ENCODE assay signal across 15 mouse cellular contexts in the genomic region with DNA sequence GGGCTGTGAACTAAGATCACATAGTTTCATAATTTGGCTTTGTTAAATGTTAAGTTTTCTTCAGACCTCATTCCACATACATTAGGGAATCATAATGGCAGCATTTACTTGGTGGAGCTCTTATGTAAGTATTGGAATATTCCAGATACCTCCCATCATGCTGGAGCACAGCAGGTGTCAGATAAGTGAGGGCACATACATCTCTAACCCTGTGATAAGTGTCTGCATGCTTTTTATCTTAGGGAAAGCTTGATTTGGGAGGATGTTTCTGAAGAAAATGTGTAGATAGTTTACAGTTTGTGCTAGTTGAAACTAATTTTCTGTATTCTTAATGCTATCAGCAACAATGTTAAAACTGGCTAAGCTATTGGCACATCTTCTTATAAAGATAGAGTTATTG.
"Had no signal": no experiment of that assay in that cellular context is flagged by ENCODE, and none has a peak within 500 bp of the region (broad histone marks: within the 10 kb centered on the region; RNA-seq: fewer than 3 reads in every experiment).

No protein-coding gene starts in this region.

- H3K4me2 ChIP-seq: lung, embryonic 14.5 days; midbrain, embryonic 13.5 days; neural tube, embryonic 15.5 days had no signal

- H3K27me3 ChIP-seq: midbrain, embryonic 13.5 days; neural tube, embryonic 15.5 days had no signal

- H3K9me3 ChIP-seq: limb, embryonic 10.5 days; midbrain, embryonic 13.5 days; neural tube, embryonic 15.5 days had no signal

- ATAC-seq: intestine, embryonic 16.5 days; midbrain, embryonic 13.5 days had no signal

- H3K36me3 ChIP-seq: neural tube, embryonic 15.5 days had no signal

- H3K9ac ChIP-seq: lung, embryonic 14.5 days; midbrain, embryonic 13.5 days; neural tube, embryonic 15.5 days had no signal

- H3K4me1 ChIP-seq: limb, embryonic 10.5 days had no signal

- H3K27ac ChIP-seq: left cerebral cortex, adult 2 months; limb, embryonic 10.5 days; midbrain, embryonic 13.5 days; neural tube, embryonic 15.5 days; stomach, postnatal 0 days had no signal

- DNase-seq: kidney, adult 2 months; kidney, postnatal 25 days; lung, embryonic 14.5 days; lung, postnatal 10 days; lung, postnatal 4 days; right cerebral cortex, adult 18-20 months; right cerebral cortex, postnatal 25 days; thymus, postnatal 4 days had no signal

- H3K4me3 ChIP-seq: left cerebral cortex, adult 2 months; limb, embryonic 10.5 days; midbrain, embryonic 13.5 days; myocyte; neural tube, embryonic 15.5 days had no signal
